Mouse (Mus musculus) embryonic fibroblast, embryonic 13.5 days (primary cell): ENCODE measurements around the gene Tas2r143. TPM values are rescaled to one million over a fixed set of nuclear protein-coding genes. Genes with fewer than 3 reads are reported as not detected.

ENCODE experiments used
- H3K27ac ChIP-seq: 2 replicates; pipeline ENCODE4 v1.5.1; 2012; ENCODE audit warnings: low read length, control low read depth, inconsistent platforms; ENCODE audit not compliant: insufficient read depth
- H3K4me1 ChIP-seq: 2 replicates; pipeline ENCODE4 v1.6.1; 2011; ENCODE audit warnings: low read length; ENCODE audit not compliant: control insufficient read depth, insufficient read depth
- H3K4me3 ChIP-seq: 2 replicates; pipeline ENCODE4 v1.5.1; 2011; ENCODE audit warnings: mild to moderate bottlenecking, control low read depth, low read length; ENCODE audit not compliant: insufficient read depth
- CTCF ChIP-seq: IDR thresholded peaks from 2 replicates; pipeline ENCODE4 v1.5.1; 2011; ENCODE audit warnings: mild to moderate bottlenecking, control low read depth, low read length, moderate library complexity, borderline replicate concordance; ENCODE audit not compliant: insufficient read depth
- POLR2A ChIP-seq: IDR thresholded peaks from 2 replicates; pipeline ENCODE4 v1.6.1; 2011; ENCODE audit warnings: low read depth, mild to moderate bottlenecking, control low read depth, low read length, moderate library complexity
- polyA plus RNA-seq: library from polyadenylated mRNA; stranded (reverse); fragments of >200 nt; gene quantifications from 2 replicates; pipeline ENCODE4 v1.2.4, GENCODE M21; 2011; ENCODE audit warnings: low read depth; ENCODE audit not compliant: missing spikeins, insufficient read length

The Tas2r143 gene
- polyA plus RNA-seq, 1 experiment = not detected

GRCm38 (mm10) chr6:42391796-42392330 is 8.2 kb upstream of the Tas2r143 start:
- TF ChIP-seq CTCF (no peak), POLR2A (no peak)
- H3K27ac ChIP-seq = no peak overlapping the region
- no peak overlapping the region for H3K4me3 ChIP-seq
- H3K4me1 ChIP-seq = peaks cover 14% of the 10 kb centered on the region

- no peak for TF ChIP-seq POLR2A
- no peak for TF ChIP-seq CTCF
- H3K4me1 ChIP-seq = peaks cover 12% of the 10 kb centered on the region
- H3K4me3 ChIP-seq = no peak overlapping the region
- H3K27ac ChIP-seq = peak overlapping the region; percentile 57
These were observed 3.9 kb upstream of the Tas2r143 start for GRCm38 (mm10) chr6:42395960-42396809.

GRCm38 (mm10) chr6:42397041-42397657 is 2.9 kb upstream of the Tas2r143 start:
- H3K4me3 ChIP-seq = no peak overlapping the region
- H3K27ac ChIP-seq = peak overlapping the region; percentile 57; the same call in 1 of the 2 replicates
- TF ChIP-seq CTCF (no peak), POLR2A (no peak)
- peaks cover 9% of the 10 kb centered on the region for H3K4me1 ChIP-seq

GRCm38 (mm10) chr6:42398285-42398684 is 1.8 kb upstream of the Tas2r143 start:
- Histone ChIP-seq H3K4me3 (no peak overlapping the region), H3K4me1 (peaks cover 9% of the 10 kb centered on the region), H3K27ac (no peak overlapping the region)
- TF ChIP-seq POLR2A (no peak), CTCF (no peak)

- H3K4me1 ChIP-seq = peaks cover 9% of the 10 kb centered on the region
- no peak overlapping the region for H3K27ac ChIP-seq
- TF ChIP-seq POLR2A (no peak), CTCF (no peak)
- no peak overlapping the region for H3K4me3 ChIP-seq
These were observed 1.0 kb upstream of the Tas2r143 start for GRCm38 (mm10) chr6:42398998-42399397.

GRCm38 (mm10) chr6:42405134-42405533 is 5.1 kb downstream of the Tas2r143 start, which contains the start of gene Tas2r135:
TSS of gene Tas2r135 (plus strand) at chr6:42405434.
- Histone ChIP-seq H3K4me1 (no peaks in the 10 kb centered on the region), H3K27ac (no peak within 1 kb of the TSS), H3K4me3 (no peak within 1 kb of the TSS)
- TF ChIP-seq POLR2A (no peak), CTCF (no peak)

GRCm38 (mm10) chr6:42419443-42419842 is 19.4 kb downstream of the Tas2r143 start:
- Histone ChIP-seq H3K27ac (peak overlapping the region; percentile 56; the same call in 1 of the 2 replicates), H3K4me1 (no peaks in the 10 kb centered on the region; the same call in 1 of the 2 replicates), H3K4me3 (no peak overlapping the region)
- TF ChIP-seq POLR2A = no peak
- no peak for TF ChIP-seq CTCF

GRCm38 (mm10) chr6:42421439-42421838 is 21.4 kb downstream of the Tas2r143 start:
- H3K4me3 ChIP-seq = no peak overlapping the region
- H3K4me1 ChIP-seq = no peaks in the 10 kb centered on the region; the same call in 1 of the 2 replicates
- no peak for TF ChIP-seq POLR2A
- no peak for TF ChIP-seq CTCF
- no peak overlapping the region for H3K27ac ChIP-seq

- Histone ChIP-seq H3K4me3 (no peak overlapping the region), H3K4me1 (no peaks in the 10 kb centered on the region; the same call in 1 of the 2 replicates), H3K27ac (no peak overlapping the region)
- TF ChIP-seq POLR2A (no peak), CTCF (no peak)
These were observed 24.4 kb downstream of the Tas2r143 start for GRCm38 (mm10) chr6:42424472-42424871.
